Mouse (Mus musculus) MEL (cell line): ENCODE results near the gene Sbf1.

ENCODE experiments used
- CTCF ChIP-seq, 3 experiments: IDR thresholded peaks in 2 of 3; conservative IDR thresholded peaks in 1 of 3; 2 replicates each; pipeline ENCODE4 v1.5.1; 2011 to 2012; ENCODE audit warnings: low read length in 3 of 3, low read depth in 2 of 3, mild to moderate bottlenecking in 2 of 3, improper control_type of control experiment in 1 of 3, inconsistent platforms in 1 of 3, mixed read lengths in 1 of 3, moderate library complexity in 1 of 3; ENCODE audit not compliant: control insufficient read depth in 1 of 3, insufficient read depth in 1 of 3, poor library complexity in 1 of 3, severe bottlenecking in 1 of 3
- GABPA ChIP-seq: IDR thresholded peaks from 2 replicates; pipeline ENCODE4 v1.6.1; 2012; ENCODE audit warnings: low read depth, mild to moderate bottlenecking, inconsistent platforms, low read length, improper control_type of control experiment, moderate library complexity
- MYC ChIP-seq: IDR thresholded peaks from 2 replicates; pipeline ENCODE4 v1.6.1; 2011; ENCODE audit warnings: low read depth, mild to moderate bottlenecking, low read length, improper control_type of control experiment, moderate library complexity
- POLR2A ChIP-seq, 2 experiments: IDR thresholded peaks; 2 replicates each; pipeline ENCODE4 v1.6.1; 2011 to 2012; ENCODE audit warnings: low read length in 2 of 2, mild to moderate bottlenecking in 2 of 2, control low read depth in 1 of 2, improper control_type of control experiment in 1 of 2, low read depth in 1 of 2, moderate library complexity in 1 of 2; ENCODE audit not compliant: control insufficient read depth in 1 of 2, insufficient read depth in 1 of 2, poor library complexity in 1 of 2
- TBP ChIP-seq: IDR thresholded peaks from 2 replicates; pipeline ENCODE4 v1.8.0; 2011; ENCODE audit warnings: low read depth, low read length, improper control_type of control experiment
- TCF12 ChIP-seq: IDR thresholded peaks from 2 replicates; pipeline ENCODE4 v1.6.1; 2014; ENCODE audit warnings: low read depth, mild to moderate bottlenecking, inconsistent platforms, low read length, improper control_type of control experiment, moderate library complexity
- ZMIZ1 ChIP-seq: IDR thresholded peaks from 2 replicates; pipeline ENCODE4 v1.6.1; 2012; ENCODE audit warnings: low read depth, mild to moderate bottlenecking, inconsistent platforms, low read length, improper control_type of control experiment, moderate library complexity

DNA sequence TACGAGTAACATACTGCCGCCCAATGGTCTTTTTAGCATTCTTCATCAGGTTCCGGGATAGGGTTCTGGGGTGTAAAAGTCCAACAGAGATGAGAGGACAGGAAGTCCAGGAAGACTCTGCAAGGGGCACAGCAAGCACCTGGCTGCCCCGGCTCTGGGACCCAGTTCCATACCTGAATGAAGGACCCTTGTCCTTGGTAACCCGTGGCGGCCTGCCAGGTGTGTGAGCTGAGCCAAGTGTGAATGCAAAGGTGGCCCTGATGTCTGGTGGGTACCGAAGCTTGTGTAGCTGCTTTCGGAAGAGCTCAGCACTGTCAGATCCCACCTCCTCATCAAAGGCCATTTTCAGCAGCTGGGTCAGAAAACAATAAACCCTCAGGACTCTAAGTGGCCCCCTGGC is 14.5 kb downstream of the Sbf1 start:
- no peak for TF ChIP-seq CTCF (IDR thresholded peaks at IDR 0.05 in 2 of 3, conservative IDR thresholded peaks at IDR 0.05 in 1 of 3; ENCODE audit: control insufficient read depth in 1 of 3, insufficient read depth in 1 of 3, low read depth in 2 of 3, low read length in 3 of 3, poor library complexity in 1 of 3, severe bottlenecking in 1 of 3)
- no peak for TF ChIP-seq MYC
- TF ChIP-seq TBP: no peak
- TF ChIP-seq TCF12: no peak
- TF ChIP-seq ZMIZ1: no peak
- no peak for TF ChIP-seq POLR2A (IDR thresholded peaks at IDR 0.05; ENCODE audit: control insufficient read depth in 1 of 2, insufficient read depth in 1 of 2, low read depth in 1 of 2, low read length in 2 of 2, poor library complexity in 1 of 2)
- no peak for TF ChIP-seq GABPA
